Mouse (Mus musculus): ENCODE data around the gene B3gnt2. TPM values are rescaled to one million over a fixed set of nuclear protein-coding genes. Genes with fewer than 3 reads are reported as not detected.

B3gnt2 gene
- polyA plus RNA-seq, 1 experiment from 2014 or later, result 8.4 TPM

GRCm38 (mm10) chr11:22857705-22858440 lies 2.9 kb downstream of the B3gnt2 start:
- DNase-seq (ENCODE audit: low spot score), result no peak

GRCm38 (mm10) chr11:22857106-22857704 lies 3.6 kb downstream of the B3gnt2 start:
- ATAC-seq (replicated peaks; ENCODE audit: low FRiP score, low TSS enrichment, low read depth) (no peak), DNase-seq (ENCODE audit: low spot score) (no peak)
- Histone ChIP-seq H3K27me3 (replicated peaks; ENCODE audit: control insufficient read depth, insufficient read depth, low read length) (peaks cover 27% of the 10 kb centered on the region), H3K9ac (ENCODE audit: low read length) (no peak overlapping the region), H3K4me1 (replicated peaks; ENCODE audit: control insufficient read depth, insufficient read depth, low read length) (peaks cover 10% of the 10 kb centered on the region), H3K4me3 (ENCODE audit: low read depth, low read length) (peak overlapping the region; percentile 72; the same call in 1 of the 2 replicates), H3K36me3 (ENCODE audit: control insufficient read depth, insufficient read depth, low read length) (no peaks in the 10 kb centered on the region), H3K4me2 (ENCODE audit: low read length) (peak overlapping the region; percentile 57; the same call in 1 of the 2 replicates), H3K9me3 (ENCODE audit: control insufficient read depth, low read length) (no peaks in the 10 kb centered on the region), H3K27ac (ENCODE audit: low read depth) (no peak overlapping the region)
- WGBS, result 85% methylated on average over 5 of the region's 5 CpGs

More at GRCm38 (mm10) chr11:22857705-22858440, 2.9 kb downstream of the B3gnt2 start:
- Histone ChIP-seq H3K4me2 (ENCODE audit: low read length) (peak overlapping the region; percentile 57), H3K27me3 (replicated peaks; ENCODE audit: control insufficient read depth, insufficient read depth, low read length) (peaks cover 29% of the 10 kb centered on the region), H3K4me1 (replicated peaks; ENCODE audit: control insufficient read depth, insufficient read depth, low read length) (peaks cover 10% of the 10 kb centered on the region), H3K9ac (ENCODE audit: low read length) (no peak overlapping the region), H3K36me3 (ENCODE audit: control insufficient read depth, insufficient read depth, low read length) (no peaks in the 10 kb centered on the region), H3K4me3 (ENCODE audit: low read depth, low read length) (peak overlapping the region; percentile 72), H3K9me3 (ENCODE audit: control insufficient read depth, low read length) (no peaks in the 10 kb centered on the region), H3K27ac (ENCODE audit: low read depth) (no peak overlapping the region)
- ATAC-seq (replicated peaks; ENCODE audit: low FRiP score, low TSS enrichment, low read depth), result no peak
- WGBS, result 24% methylated on average over 25 of the region's 25 CpGs

- H3K36me3 ChIP-seq (ENCODE audit: control insufficient read depth, insufficient read depth, low read length), result no peaks in the 10 kb centered on the region
- WGBS, result 82% methylated on average over 3 of the region's 3 CpGs
- H3K9me3 ChIP-seq (ENCODE audit: control insufficient read depth, low read length), result no peaks in the 10 kb centered on the region
- H3K4me3 ChIP-seq (ENCODE audit: low read depth, low read length), result no peak overlapping the region
- no peak overlapping the region for H3K9ac ChIP-seq (ENCODE audit: low read length)
- H3K4me1 ChIP-seq (replicated peaks; ENCODE audit: control insufficient read depth, insufficient read depth, low read length), result peaks cover 10% of the 10 kb centered on the region
- H3K27me3 ChIP-seq (replicated peaks; ENCODE audit: control insufficient read depth, insufficient read depth, low read length), result peaks cover 27% of the 10 kb centered on the region
- no peak overlapping the region for H3K4me2 ChIP-seq (ENCODE audit: low read length)
- ATAC-seq (replicated peaks; ENCODE audit: low FRiP score, low TSS enrichment, low read depth) (no peak), DNase-seq (ENCODE audit: low spot score) (no peak)
- no peak overlapping the region for H3K27ac ChIP-seq (ENCODE audit: low read depth)
These were observed 4.3 kb downstream of the B3gnt2 start for GRCm38 (mm10) chr11:22856371-22856965.

- Histone ChIP-seq H3K36me3 (ENCODE audit: control insufficient read depth, insufficient read depth, low read length) (no peaks in the 10 kb centered on the region), H3K9me3 (ENCODE audit: control insufficient read depth, low read length) (no peaks in the 10 kb centered on the region), H3K9ac (ENCODE audit: low read length) (no peak overlapping the region), H3K27me3 (replicated peaks; ENCODE audit: control insufficient read depth, insufficient read depth, low read length) (peaks cover 24% of the 10 kb centered on the region), H3K4me2 (ENCODE audit: low read length) (no peak overlapping the region), H3K4me1 (replicated peaks; ENCODE audit: control insufficient read depth, insufficient read depth, low read length) (peaks cover 8% of the 10 kb centered on the region; the same call in 1 of the 2 replicates), H3K27ac (ENCODE audit: low read depth) (no peak overlapping the region), H3K4me3 (ENCODE audit: low read depth, low read length) (no peak overlapping the region)
- DNase-seq (ENCODE audit: low spot score) (no peak), ATAC-seq (replicated peaks; ENCODE audit: low FRiP score, low TSS enrichment, low read depth) (no peak)
- 78% methylated on average over 4 of the region's 4 CpGs for WGBS
These were observed 6.2 kb downstream of the B3gnt2 start for GRCm38 (mm10) chr11:22854571-22854970.

- no peak for ATAC-seq (replicated peaks; ENCODE audit: low FRiP score, low TSS enrichment, low read depth)
- Histone ChIP-seq H3K9me3 (ENCODE audit: control insufficient read depth, low read length) (no peaks in the 10 kb centered on the region), H3K27me3 (replicated peaks; ENCODE audit: control insufficient read depth, insufficient read depth, low read length) (peaks cover 18% of the 10 kb centered on the region), H3K9ac (ENCODE audit: low read length) (no peak overlapping the region), H3K4me3 (ENCODE audit: low read depth, low read length) (no peak overlapping the region), H3K36me3 (ENCODE audit: control insufficient read depth, insufficient read depth, low read length) (no peaks in the 10 kb centered on the region), H3K4me2 (ENCODE audit: low read length) (no peak overlapping the region), H3K4me1 (replicated peaks; ENCODE audit: control insufficient read depth, insufficient read depth, low read length) (peaks cover 7% of the 10 kb centered on the region; the same call in 1 of the 2 replicates), H3K27ac (ENCODE audit: low read depth) (no peak overlapping the region)
- WGBS, result 44% methylated on average over 2 of the region's 2 CpGs
- DNase-seq (ENCODE audit: low spot score), result no peak
These were observed 7.1 kb downstream of the B3gnt2 start for GRCm38 (mm10) chr11:22853477-22854157.

GRCm38 (mm10) chr11:22852510-22852909 lies 8.3 kb downstream of the B3gnt2 start:
- ATAC-seq (replicated peaks; ENCODE audit: low FRiP score, low TSS enrichment, low read depth) (no peak), DNase-seq (ENCODE audit: low spot score) (no peak)
- no peak overlapping the region for H3K4me3 ChIP-seq (ENCODE audit: low read depth, low read length)
- H3K36me3 ChIP-seq (ENCODE audit: control insufficient read depth, insufficient read depth, low read length), result no peaks in the 10 kb centered on the region
- 62% methylated on average over 1 of the region's 1 CpGs for WGBS
- peaks cover 11% of the 10 kb centered on the region; the same call in 1 of the 2 replicates for H3K4me1 ChIP-seq (replicated peaks; ENCODE audit: control insufficient read depth, insufficient read depth, low read length)
- no peak overlapping the region for H3K4me2 ChIP-seq (ENCODE audit: low read length)
- H3K27me3 ChIP-seq (replicated peaks; ENCODE audit: control insufficient read depth, insufficient read depth, low read length), result peaks cover 9% of the 10 kb centered on the region
- H3K27ac ChIP-seq (ENCODE audit: low read depth), result no peak overlapping the region
- H3K9me3 ChIP-seq (ENCODE audit: control insufficient read depth, low read length), result no peaks in the 10 kb centered on the region
- no peak overlapping the region for H3K9ac ChIP-seq (ENCODE audit: low read length)

GRCm38 (mm10) chr11:22851416-22851815 lies 9.3 kb downstream of the B3gnt2 start:
- no peaks in the 10 kb centered on the region for H3K9me3 ChIP-seq (ENCODE audit: control insufficient read depth, low read length)

GRCm38 (mm10) chr11:22850077-22850476 lies 10.7 kb downstream of the B3gnt2 start:
- ATAC-seq (replicated peaks; ENCODE audit: low FRiP score, low TSS enrichment, low read depth), result no peak
- H3K4me1 ChIP-seq (replicated peaks; ENCODE audit: control insufficient read depth, insufficient read depth, low read length), result peaks cover 11% of the 10 kb centered on the region; the same call in 1 of the 2 replicates
- H3K27ac ChIP-seq (ENCODE audit: low read depth), result no peak overlapping the region
- no peaks in the 10 kb centered on the region for H3K27me3 ChIP-seq (replicated peaks; ENCODE audit: control insufficient read depth, insufficient read depth, low read length)
- no peak overlapping the region for H3K4me3 ChIP-seq (ENCODE audit: low read depth, low read length)
- no peak overlapping the region for H3K4me2 ChIP-seq (ENCODE audit: low read length)
- no peak for DNase-seq (ENCODE audit: low spot score)
- no peak overlapping the region for H3K9ac ChIP-seq (ENCODE audit: low read length)
- no peaks in the 10 kb centered on the region for H3K36me3 ChIP-seq (ENCODE audit: control insufficient read depth, insufficient read depth, low read length)
- 78% methylated on average over 4 of the region's 4 CpGs for WGBS
- no peaks in the 10 kb centered on the region for H3K9me3 ChIP-seq (ENCODE audit: control insufficient read depth, low read length)

More at GRCm38 (mm10) chr11:22851416-22851815, 9.3 kb downstream of the B3gnt2 start:
- no peaks in the 10 kb centered on the region for H3K36me3 ChIP-seq (ENCODE audit: control insufficient read depth, insufficient read depth, low read length)
- H3K9ac ChIP-seq (ENCODE audit: low read length), result no peak overlapping the region
- no peak overlapping the region for H3K4me2 ChIP-seq (ENCODE audit: low read length)
- H3K4me3 ChIP-seq (ENCODE audit: low read depth, low read length), result no peak overlapping the region
- H3K27ac ChIP-seq (ENCODE audit: low read depth), result no peak overlapping the region
- ATAC-seq (replicated peaks; ENCODE audit: low FRiP score, low TSS enrichment, low read depth), result no peak
- 43% methylated on average over 4 of the region's 4 CpGs for WGBS
- no peaks in the 10 kb centered on the region; the same call in 1 of the 2 replicates for H3K27me3 ChIP-seq (replicated peaks; ENCODE audit: control insufficient read depth, insufficient read depth, low read length)
- DNase-seq (ENCODE audit: low spot score), result no peak
- peaks cover 11% of the 10 kb centered on the region; the same call in 1 of the 2 replicates for H3K4me1 ChIP-seq (replicated peaks; ENCODE audit: control insufficient read depth, insufficient read depth, low read length)
